Mouse (Mus musculus) liver, adult 2 months (tissue): ENCODE results near the gene D630045J12Rik.

Source experiments
- CTCF ChIP-seq: fragments of 200-500 bp; IDR thresholded peaks from 2 replicates; pipeline ENCODE4 v1.5.1; 2011; ENCODE audit warnings: low read depth, low read length, control low read depth
- POLR2A ChIP-seq: fragments of 200-500 bp; IDR thresholded peaks from 2 replicates; pipeline ENCODE4 v1.6.1; 2011; ENCODE audit warnings: low read length, control low read depth; ENCODE audit not compliant: insufficient read depth; ENCODE audit errors: extremely low read depth

DNA sequence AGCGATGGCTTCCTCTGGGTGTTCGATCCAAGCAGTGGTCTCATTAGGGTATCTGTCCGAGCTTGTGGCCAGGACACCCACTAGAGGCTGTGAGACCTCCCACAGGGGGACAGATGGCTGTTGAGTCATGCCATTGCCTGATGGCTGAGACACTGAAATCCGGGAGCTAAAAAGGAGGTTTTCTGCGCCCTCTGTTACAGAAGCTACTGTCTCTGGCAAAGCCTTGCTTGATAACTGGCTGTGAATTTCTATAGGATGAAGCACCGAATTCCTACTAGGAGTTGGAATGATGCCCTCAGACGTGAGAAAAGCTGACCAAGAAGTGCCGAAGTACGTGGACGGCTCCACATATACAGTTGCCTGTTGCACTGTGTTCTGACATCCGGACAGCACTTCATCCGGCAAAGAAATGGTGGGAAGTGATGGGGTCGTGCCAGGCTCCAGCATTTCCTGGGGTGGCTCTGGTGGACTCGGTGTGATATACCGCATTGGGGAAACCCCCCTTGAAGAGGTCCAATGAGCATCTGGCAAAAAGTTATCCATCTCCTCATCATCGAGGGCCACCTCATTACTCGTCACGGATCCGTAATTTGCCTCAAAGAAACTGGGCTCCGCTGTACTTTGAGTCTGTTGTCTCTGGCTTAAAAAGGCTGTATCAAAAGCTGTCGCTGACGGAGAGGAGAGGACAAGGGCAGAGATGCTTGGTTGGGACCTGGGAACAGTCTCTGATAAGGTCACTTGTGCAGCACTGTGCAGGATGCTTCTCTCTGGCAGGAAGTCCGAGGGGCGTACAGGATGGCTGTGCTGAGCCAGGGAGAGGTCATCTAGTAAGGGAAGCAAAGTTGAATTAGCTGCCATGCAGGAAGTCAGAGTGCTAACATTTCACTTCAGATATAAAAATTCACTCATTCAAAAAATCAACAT, 57.3 kb downstream of the D630045J12Rik start:
- no peak for TF ChIP-seq CTCF
- no peak for TF ChIP-seq POLR2A
